Mouse (Mus musculus) liver, postnatal 0 days (tissue): ENCODE data around the gene Srcin1. TPM values are rescaled to one million over a fixed set of nuclear protein-coding genes. Genes with fewer than 3 reads are reported as not detected.
A peak's percentile ranks its signal among the peaks of the same experiment; 100 is the strongest.

Source experiments
- ATAC-seq: fragments of 200-750 bp; cut with Nextera tagmentation; 2 replicates; pipeline ENCODE4 v1.8.0; 2017; ENCODE audit warnings: mild to moderate bottlenecking, moderate library complexity
- DNase-seq: peaks from one replicate; pipeline ENCODE4 v3.0.0-alpha.2; 2016
- H3K27ac ChIP-seq: fragments of 300-500 bp; sonication (generic); 2 replicates; pipeline ENCODE4 v1.5.1; 2014; ENCODE audit warnings: antibody characterized with exemption, moderate library complexity, mild to moderate bottlenecking, low read depth
- H3K27me3 ChIP-seq: fragments of 300-500 bp; sonication (generic); 2 replicates; pipeline ENCODE4 v1.6.1; 2014; ENCODE audit warnings: low read length, control low read depth, mixed read lengths; ENCODE audit not compliant: insufficient read depth
- H3K36me3 ChIP-seq: fragments of 300-500 bp; sonication (generic); replicated peaks from 2 replicates; pipeline ENCODE4 v1.6.1; 2014; ENCODE audit warnings: mild to moderate bottlenecking, control low read depth, low read length, moderate library complexity, mixed read lengths; ENCODE audit not compliant: insufficient read depth
- H3K4me1 ChIP-seq: fragments of 300-500 bp; sonication (generic); 2 replicates; pipeline ENCODE4 v1.6.1; 2014; ENCODE audit warnings: antibody characterized with exemption, mild to moderate bottlenecking, control low read depth; ENCODE audit not compliant: insufficient read depth
- H3K4me2 ChIP-seq: fragments of 300-500 bp; sonication (generic); 2 replicates; pipeline ENCODE4 v1.6.1; 2014; ENCODE audit warnings: low read depth, mild to moderate bottlenecking, low read length, moderate library complexity, mixed read lengths
- H3K4me3 ChIP-seq: fragments of 300-500 bp; sonication (generic); 2 replicates; pipeline ENCODE4 v1.5.1; 2014; ENCODE audit warnings: low read depth, low read length
- H3K9ac ChIP-seq: fragments of 300-500 bp; sonication (generic); replicated peaks from 2 replicates; pipeline ENCODE4 v1.6.1; 2014; ENCODE audit warnings: mild to moderate bottlenecking, moderate library complexity
- H3K9me3 ChIP-seq: fragments of 300-500 bp; sonication (generic); 2 replicates; pipeline ENCODE4 v1.6.1; 2016; ENCODE audit warnings: mild to moderate bottlenecking, control low read depth, low read length, mixed read lengths
- CTCF ChIP-seq: sonication (generic); IDR thresholded peaks from 2 replicates; pipeline ENCODE4 v1.5.1; 2016; ENCODE audit warnings: antibody characterized with exemption, low read depth
- EP300 ChIP-seq: IDR thresholded peaks from 2 replicates; pipeline ENCODE4 v1.6.1; 2016; ENCODE audit warnings: antibody characterized with exemption, low read depth, mild to moderate bottlenecking
- WGBS: fragments of 180-500 bp; shearing (Covaris S2); extraction: QIAGEN DNeasy Blood & Tissue Kit; methylation state at CpG from one replicate; pipeline ENCODE4 v1.1.7; 2014; ENCODE audit not compliant: insufficient replicate concordance; 5-methylcytosine and 5-hydroxymethylcytosine counted together
- polyA plus RNA-seq: library from polyadenylated mRNA; unstranded; fragments of >200 nt; fragmentation: Nextera tagmentation; extraction: Ambion mirVana; gene quantifications from 2 replicates; pipeline ENCODE4 v1.2.1, GENCODE M21; 2015

Gene Srcin1
- polyA plus RNA-seq, 1 experiment from 2014 or later: 0.02 TPM

GRCm38 (mm10) chr11:97574551-97575051, 1.4 kb downstream of the Srcin1 start:
- H3K36me3 ChIP-seq: no peaks in the 10 kb centered on the region
- TF ChIP-seq CTCF (no peak), EP300 (no peak)
- no peaks in the 10 kb centered on the region for H3K9me3 ChIP-seq
- 0 out of 2 replicates have a peak overlapping the region, but pooled peaks have one; percentile 11 for H3K9ac ChIP-seq
- no peak for DNase-seq
- WGBS: 2% methylated on average over 35 of the region's 43 CpGs
- no peaks in the 10 kb centered on the region for H3K4me1 ChIP-seq
- H3K4me3 ChIP-seq: peak overlapping the region; percentile 59
- H3K27me3 ChIP-seq: peaks cover 70% of the 10 kb centered on the region
- no peak overlapping the region for H3K27ac ChIP-seq
- peak; percentile 24; the same call in 1 of the 2 replicates for ATAC-seq
- H3K4me2 ChIP-seq: peak overlapping the region; percentile 90

DNA sequence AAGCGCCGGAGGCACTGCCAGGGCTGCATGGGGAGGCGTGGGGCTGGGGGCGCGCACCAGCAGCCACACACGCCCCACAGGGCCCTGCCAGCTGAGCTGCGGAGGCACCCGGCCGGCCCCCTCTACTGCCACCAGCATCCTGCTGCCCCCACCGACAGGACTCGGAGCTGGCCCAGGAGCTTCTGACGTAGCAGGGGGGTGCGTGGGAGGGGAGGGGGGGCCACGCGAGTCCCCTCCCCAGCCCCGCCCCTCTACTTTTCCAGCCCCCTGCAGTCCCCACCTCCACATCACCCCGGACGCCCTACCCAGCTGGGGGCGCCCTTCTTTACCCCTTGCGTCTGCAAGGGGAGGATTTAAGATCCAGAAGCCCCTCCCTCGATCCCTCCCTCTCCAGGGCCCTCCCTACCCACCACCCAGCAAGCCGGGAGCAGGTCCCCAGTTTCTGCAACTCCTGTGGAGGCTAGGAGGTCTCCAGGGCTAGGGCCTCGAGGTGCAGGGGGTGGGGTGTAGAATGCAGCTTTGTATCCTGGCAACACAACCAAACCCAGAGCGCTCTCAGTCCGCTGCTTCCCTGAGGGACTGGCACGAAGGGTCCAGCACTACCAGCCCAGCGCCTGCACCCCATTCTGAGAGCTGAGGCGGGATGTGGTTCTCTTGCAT, 2.0 kb downstream of the Srcin1 start:
- 5% methylated on average over 27 of the region's 28 CpGs for WGBS
- Histone ChIP-seq H3K27ac (no peak overlapping the region), H3K4me3 (no peak overlapping the region), H3K9ac (no peak overlapping the region), H3K4me2 (no peak overlapping the region), H3K9me3 (no peaks in the 10 kb centered on the region), H3K36me3 (no peaks in the 10 kb centered on the region), H3K4me1 (no peaks in the 10 kb centered on the region), H3K27me3 (peaks cover 76% of the 10 kb centered on the region)
- TF ChIP-seq CTCF (no peak), EP300 (no peak)
- ATAC-seq (no peak), DNase-seq (no peak)

DNA sequence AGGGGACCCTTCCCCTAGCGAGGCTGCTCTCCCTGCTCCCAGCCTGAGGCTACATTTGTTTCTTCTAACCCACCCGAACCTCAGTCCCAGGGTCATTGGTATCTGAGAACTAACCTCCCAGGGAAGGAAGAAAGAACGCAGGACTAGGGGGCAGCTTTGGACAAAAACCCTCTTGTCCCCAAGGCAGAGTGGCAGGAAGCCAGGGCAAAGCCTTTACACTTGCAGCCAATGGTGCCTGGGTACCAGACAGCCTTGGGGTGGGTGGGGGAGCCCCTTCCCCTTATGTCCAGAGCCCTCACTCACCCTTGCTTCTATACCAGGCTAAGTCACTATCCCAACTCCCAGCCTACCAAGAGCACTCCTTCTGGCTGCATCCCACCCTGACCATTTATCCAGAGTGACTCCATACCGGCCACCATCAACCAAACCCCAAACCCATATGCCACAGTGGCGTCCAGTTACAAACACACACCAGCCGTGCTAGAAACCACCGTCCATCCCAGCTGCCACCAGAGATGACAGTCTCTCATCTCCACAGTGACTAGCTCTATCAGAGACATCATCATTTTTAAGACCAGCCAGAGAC, 3.0 kb downstream of the Srcin1 start:
- Histone ChIP-seq H3K27me3 (peaks cover 79% of the 10 kb centered on the region), H3K27ac (no peak overlapping the region), H3K4me1 (no peaks in the 10 kb centered on the region), H3K36me3 (no peaks in the 10 kb centered on the region), H3K4me2 (no peak overlapping the region), H3K9me3 (no peaks in the 10 kb centered on the region), H3K9ac (no peak overlapping the region), H3K4me3 (no peak overlapping the region)
- TF ChIP-seq EP300 (no peak), CTCF (no peak)
- WGBS: 35% methylated on average over 7 of the region's 7 CpGs
- DNase-seq: no peak
- ATAC-seq: no peak

- Histone ChIP-seq H3K4me1 (no peaks in the 10 kb centered on the region), H3K4me3 (no peak overlapping the region), H3K9ac (no peak overlapping the region), H3K9me3 (no peaks in the 10 kb centered on the region), H3K27me3 (peaks cover 83% of the 10 kb centered on the region), H3K27ac (no peak overlapping the region), H3K36me3 (no peaks in the 10 kb centered on the region), H3K4me2 (no peak overlapping the region)
- DNase-seq: no peak
- 16% methylated on average over 5 of the region's 5 CpGs for WGBS
- ATAC-seq: no peak
- TF ChIP-seq EP300 (no peak), CTCF (no peak)
Measured at GRCm38 (mm10) chr11:97572089-97572345, 4.0 kb downstream of the Srcin1 start.

DNA sequence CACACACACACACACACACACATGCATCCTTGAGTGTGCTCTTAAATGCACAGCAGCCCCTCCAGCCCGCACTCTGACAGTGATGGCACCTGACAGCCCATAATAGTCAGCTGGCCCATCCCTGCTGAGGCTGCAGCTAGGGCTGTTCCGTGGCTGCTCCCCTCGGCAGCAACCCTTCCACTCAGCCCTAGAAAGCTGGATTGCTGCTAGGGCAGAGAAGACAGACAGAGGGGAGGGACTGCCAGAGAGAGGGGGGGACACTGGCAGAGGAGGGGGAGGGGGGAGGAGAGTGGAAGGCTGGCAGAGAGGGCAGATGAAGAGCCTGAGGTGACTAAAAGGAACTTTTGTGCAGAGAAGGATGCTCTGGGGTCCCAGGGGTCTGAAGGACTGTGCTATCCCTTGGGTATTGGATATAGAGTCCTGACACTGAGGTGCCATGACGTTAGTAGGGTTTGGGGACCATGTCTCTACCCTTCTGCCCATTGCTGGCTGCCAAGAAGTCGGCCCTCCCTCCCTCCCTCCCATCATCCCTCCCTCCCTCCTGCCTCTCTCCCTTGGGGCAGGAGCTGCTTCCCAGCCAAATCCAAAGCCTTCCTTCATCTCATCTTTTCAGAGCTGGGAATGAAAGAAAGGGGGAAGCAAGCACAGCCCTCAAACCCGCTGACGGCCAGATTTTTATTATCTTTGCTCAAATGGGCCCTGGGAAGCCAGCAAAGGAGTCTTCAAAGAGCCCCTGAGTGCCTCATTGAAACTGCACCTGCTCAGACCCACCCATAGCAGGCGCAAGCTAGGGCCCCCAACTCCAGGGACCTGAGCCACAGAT, 4.5 kb downstream of the Srcin1 start:
- no peak for DNase-seq
- Histone ChIP-seq H3K4me2 (no peak overlapping the region), H3K9ac (no peak overlapping the region), H3K36me3 (no peaks in the 10 kb centered on the region), H3K4me1 (no peaks in the 10 kb centered on the region), H3K4me3 (no peak overlapping the region), H3K9me3 (no peaks in the 10 kb centered on the region), H3K27me3 (peaks cover 88% of the 10 kb centered on the region), H3K27ac (no peak overlapping the region)
- TF ChIP-seq CTCF (no peak), EP300 (no peak)
- no peak for ATAC-seq
- 24% methylated on average over 8 of the region's 8 CpGs for WGBS

DNA sequence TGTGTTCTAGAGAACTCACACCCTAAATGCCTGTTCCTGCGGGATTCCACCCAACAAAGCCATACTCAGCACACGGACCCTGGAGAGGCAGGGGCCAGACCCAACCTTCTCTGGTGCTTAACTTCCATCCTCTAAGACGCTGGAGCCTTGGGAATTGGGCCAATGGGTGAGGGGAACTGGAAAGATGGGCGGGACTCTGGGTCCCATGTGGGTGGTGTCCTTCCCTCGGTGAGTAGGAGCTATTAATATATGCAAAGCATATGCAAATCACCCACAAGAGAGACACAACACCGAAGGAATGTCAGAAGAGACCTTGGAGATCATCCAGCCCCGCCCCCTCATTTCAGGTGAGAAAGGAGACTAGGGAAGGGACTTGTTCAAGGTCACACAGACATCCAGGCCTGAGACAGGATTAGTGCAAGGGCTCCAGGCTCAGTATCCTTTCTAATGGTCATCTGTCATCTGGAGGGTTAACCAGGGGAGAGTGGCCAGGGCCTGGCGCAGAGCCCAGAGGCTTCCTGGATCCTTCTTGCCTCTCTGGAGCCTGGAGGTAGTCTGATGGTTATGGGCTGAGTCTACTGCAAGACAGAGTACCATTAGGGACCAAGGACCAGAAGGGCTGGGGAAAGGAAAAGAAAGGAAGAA, 5.4 kb downstream of the Srcin1 start:
- Histone ChIP-seq H3K4me1 (no peaks in the 10 kb centered on the region), H3K9ac (no peak overlapping the region), H3K36me3 (no peaks in the 10 kb centered on the region), H3K9me3 (no peaks in the 10 kb centered on the region), H3K27me3 (peaks cover 84% of the 10 kb centered on the region), H3K4me3 (no peak overlapping the region), H3K4me2 (no peak overlapping the region), H3K27ac (no peak overlapping the region)
- 20% methylated on average over 8 of the region's 8 CpGs for WGBS
- ATAC-seq (no peak), DNase-seq (no peak)
- no peak for TF ChIP-seq CTCF
- TF ChIP-seq EP300: no peak
